ENCODE assay signal across 12 mouse cellular contexts in the genomic region with DNA sequence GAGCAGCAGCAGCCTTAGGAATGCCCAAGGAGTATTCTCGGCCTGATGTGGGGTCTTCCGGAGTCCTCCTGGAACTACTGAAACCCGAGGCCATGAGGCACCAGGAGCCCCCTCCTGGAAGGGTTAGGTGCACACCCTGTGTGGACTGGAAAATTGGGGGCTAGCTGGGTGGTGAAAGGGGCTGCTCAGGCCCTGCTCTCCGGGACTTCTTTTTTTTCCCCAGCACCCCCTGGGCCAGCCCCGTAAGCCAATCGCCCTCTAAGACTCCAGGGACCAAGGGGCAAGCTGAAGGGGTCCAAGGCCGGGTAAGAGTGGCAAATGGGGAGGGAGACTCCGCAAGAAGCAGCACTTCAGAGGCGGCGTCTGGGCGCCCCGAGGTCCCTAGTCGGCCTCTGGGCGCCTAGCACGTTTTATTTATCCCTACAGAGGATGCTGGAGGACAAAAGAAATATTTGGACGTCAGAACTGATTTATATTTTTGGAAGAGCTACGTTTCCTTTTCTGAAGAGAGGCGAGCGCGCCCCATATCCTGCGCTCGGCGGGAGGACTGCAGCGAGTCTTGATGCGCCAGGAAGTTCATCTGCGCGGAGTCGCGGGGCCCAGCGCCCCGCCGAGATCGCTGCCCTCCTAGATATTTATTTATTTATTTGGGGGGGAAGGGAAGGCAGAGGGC. TPM values are rescaled to one million over a fixed set of nuclear protein-coding genes. Genes with fewer than 3 reads are reported as not detected.
DNase-seq lines count a peak whose midpoint lies in the region; ATAC-seq and TF ChIP-seq lines count a peak whose summit lies in the region.
"Had no signal": no experiment of that assay in that cellular context is flagged by ENCODE, and none has a peak within 500 bp of the region (broad histone marks: within the 10 kb centered on the region; RNA-seq: fewer than 3 reads in every experiment).

No protein-coding gene starts in this region.

- no peaks in the 10 kb centered on the region for H3K79me2 ChIP-seq in heart, adult 2 months (replicated peaks; ENCODE audit: control insufficient read depth, insufficient read depth, low read length)

- WGBS in heart, embryonic 15.5 days = 2% methylated on average over 33 of the region's 33 CpGs
- 1% methylated on average over 33 of the region's 33 CpGs for WGBS in heart, adult 2 months
- 1% methylated on average over 33 of the region's 33 CpGs for WGBS in hindbrain, embryonic 12.5 days
- WGBS in midbrain, embryonic 15.5 days = 1% methylated on average over 33 of the region's 33 CpGs

- no peak for TF ChIP-seq CTCF in heart, adult 2 months (IDR thresholded peaks at IDR 0.05)

- peak overlapping the region; percentile 17; the same call in 1 of the 2 replicates for H3K4me3 ChIP-seq in heart, embryonic 15.5 days
- H3K4me3 ChIP-seq in heart, adult 2 months = no peak overlapping the region
- peak overlapping the region; percentile 4; the same call in 1 of the 2 replicates for H3K4me3 ChIP-seq in hindbrain, embryonic 12.5 days
- H3K4me3 ChIP-seq in midbrain, embryonic 15.5 days = no peak overlapping the region
- H3K4me3 ChIP-seq: erythroblast, embryonic 14.5 days had no signal

- H3K36me3 ChIP-seq in heart, embryonic 15.5 days = no peaks in the 10 kb centered on the region
- H3K36me3 ChIP-seq in heart, adult 2 months (ENCODE audit: control insufficient read depth, insufficient read depth, low read length) = no peaks in the 10 kb centered on the region
- H3K36me3 ChIP-seq in hindbrain, embryonic 12.5 days = no peaks in the 10 kb centered on the region
- no peaks in the 10 kb centered on the region for H3K36me3 ChIP-seq in midbrain, embryonic 15.5 days (replicated peaks)
- H3K36me3 ChIP-seq: G1E had no signal

- H3K27me3 ChIP-seq in heart, embryonic 15.5 days = peaks cover 98% of the 10 kb centered on the region
- peaks cover 15% of the 10 kb centered on the region; the same call in 1 of the 2 replicates for H3K27me3 ChIP-seq in heart, adult 2 months (ENCODE audit: control insufficient read depth, insufficient read depth, low read length)
- peaks cover 98% of the 10 kb centered on the region for H3K27me3 ChIP-seq in hindbrain, embryonic 12.5 days
- H3K27me3 ChIP-seq in midbrain, embryonic 15.5 days (replicated peaks) = peaks cover 87% of the 10 kb centered on the region

- H3K9ac ChIP-seq in heart, embryonic 15.5 days = no peak overlapping the region
- H3K9ac ChIP-seq in heart, adult 2 months (ENCODE audit: low read depth, low read length) = no peak overlapping the region
- no peak overlapping the region for H3K9ac ChIP-seq in hindbrain, embryonic 12.5 days
- no peak overlapping the region for H3K9ac ChIP-seq in midbrain, embryonic 15.5 days

- no peak for TF ChIP-seq POLR2A in heart, adult 2 months (IDR thresholded peaks at IDR 0.05; ENCODE audit: insufficient read depth, low read depth, low read length)

- no peak for DNase-seq in heart, adult 2 months
- peak; percentile 28 for DNase-seq in R1 (ENCODE audit: low read depth, low spot score)
- no peak for DNase-seq in left cerebral cortex, adult 9 months (ENCODE audit: low spot score in 2 of 2)
- DNase-seq in gastrocnemius, adult 18-20 months (ENCODE audit: low spot score) = no peak

- no peak for ATAC-seq in heart, embryonic 15.5 days (replicated peaks; ENCODE audit: insufficient number of reproducible peaks, insufficient read depth, low FRiP score, low read depth)
- ATAC-seq in hindbrain, embryonic 12.5 days (ENCODE audit: low FRiP score) = no peak
- 0 out of 2 replicates have a peak, but pooled peaks have one; percentile 21 for ATAC-seq in midbrain, embryonic 15.5 days (replicated peaks)
- ATAC-seq in erythroid progenitor cell, adult 5-6 weeks (replicated peaks; ENCODE audit: low FRiP score, poor library complexity, severe bottlenecking) = no peak

- intact Hi-C loops in heart, adult 2 months (cut with DNase I) = loop anchor here (5.0 kb wide), 2 partner anchors 623 to 728 kb away; no protein-coding TSS in a partner anchor

- no peak for TF ChIP-seq EP300 in heart, adult 2 months (IDR thresholded peaks at IDR 0.05; ENCODE audit: insufficient read depth, low read depth, low read length)

- peak overlapping the region; percentile 35 for H3K4me2 ChIP-seq in heart, embryonic 15.5 days
- 0 out of 2 replicates have a peak overlapping the region, but pooled peaks have one; percentile 15 for H3K4me2 ChIP-seq in hindbrain, embryonic 12.5 days (replicated peaks)
- H3K4me2 ChIP-seq in midbrain, embryonic 15.5 days = no peak overlapping the region

- no peak overlapping the region for H3K27ac ChIP-seq in heart, embryonic 15.5 days
- H3K27ac ChIP-seq in heart, adult 2 months = no peak overlapping the region
- 0 out of 2 replicates have a peak overlapping the region, but pooled peaks have one; percentile 12 for H3K27ac ChIP-seq in hindbrain, embryonic 12.5 days
- H3K27ac ChIP-seq in midbrain, embryonic 15.5 days = no peak overlapping the region

- H3K4me1 ChIP-seq in heart, embryonic 15.5 days (replicated peaks) = peaks cover 27% of the 10 kb centered on the region
- H3K4me1 ChIP-seq in heart, adult 2 months (ENCODE audit: control insufficient read depth, insufficient read depth, low read length) = no peaks in the 10 kb centered on the region
- peaks cover 18% of the 10 kb centered on the region for H3K4me1 ChIP-seq in hindbrain, embryonic 12.5 days
- H3K4me1 ChIP-seq in midbrain, embryonic 15.5 days = peaks cover 12% of the 10 kb centered on the region

- no peaks in the 10 kb centered on the region for H3K9me3 ChIP-seq in heart, embryonic 15.5 days (replicated peaks)
- H3K9me3 ChIP-seq in hindbrain, embryonic 12.5 days (replicated peaks) = no peaks in the 10 kb centered on the region
- H3K9me3 ChIP-seq in midbrain, embryonic 15.5 days = no peaks in the 10 kb centered on the region
- H3K9me3 ChIP-seq: G1E had no signal

RNA-seq across cellular contexts. Expression of gene Foxf2, which starts 5.7 kb away (rescaled TPM):
- polyA plus RNA-seq in heart, embryonic 15.5 days (2015; fragmentation: Nextera tagmentation; extraction: Ambion mirVana) = 0.64 and 1.7 TPM in 2 replicates
- under 1 TPM in 1 of 2 experiments, not detected in 1; 0.10 TPM for total RNA-seq in heart, adult 2 months (2021)
- 0.09 and 0.27 TPM in 2 replicates for polyA plus RNA-seq in heart, adult 2 months (2012; rRNA removed)
- 9.4 and 9.5 TPM in 2 replicates for polyA plus RNA-seq in hindbrain, embryonic 12.5 days (2016; fragmentation: Nextera tagmentation; extraction: Ambion mirVana)
- polyA plus RNA-seq in midbrain, embryonic 15.5 days (2015; fragmentation: Nextera tagmentation; extraction: Ambion mirVana) = 5.3 and 6.5 TPM in 2 replicates
- not detected in 2 replicates for total RNA-seq in erythroid progenitor cell, adult 5-6 weeks (2015; ENCODE audit: low replicate concordance)
- total RNA-seq in erythroid progenitor cell, adult 5-6 weeks (2017; ENCODE audit: low replicate concordance) = not detected in 2 replicates
- total RNA-seq in gastrocnemius, adult 18-20 months (2021) = under 1 TPM; 0.09 to 0.24 TPM
- total RNA-seq: hematopoietic stem cell, adult 5-6 weeks; neutrophil, adult 5-6 weeks had no signal
- polyA plus RNA-seq: erythroblast, embryonic 14.5 days; G1E had no signal

Comparison
In these comparisons a context has a peak if more than half of its experiments do, and no peak if none do; other contexts are left out.
1. H3K4me3 ChIP-seq: peak in heart, embryonic 15.5 days (single experiment) and hindbrain, embryonic 12.5 days (single experiment); none in heart, adult 2 months (single experiment) and midbrain, embryonic 15.5 days (single experiment).